Mouse (Mus musculus) megakaryocyte, embryonic 14.5 days (primary cell): ENCODE measurements around the gene Tex19.2.

Source experiments
- FLI1 ChIP-seq: IDR thresholded peaks from 2 replicates; pipeline ENCODE4 v1.6.1; 2012; ENCODE audit warnings: low read length, inconsistent platforms, mixed read lengths
- GATA1 ChIP-seq: IDR thresholded peaks from 3 replicates; pipeline ENCODE4 v1.6.1; 2012; ENCODE audit warnings: mixed read lengths, low read length, inconsistent platforms, borderline replicate concordance

DNA sequence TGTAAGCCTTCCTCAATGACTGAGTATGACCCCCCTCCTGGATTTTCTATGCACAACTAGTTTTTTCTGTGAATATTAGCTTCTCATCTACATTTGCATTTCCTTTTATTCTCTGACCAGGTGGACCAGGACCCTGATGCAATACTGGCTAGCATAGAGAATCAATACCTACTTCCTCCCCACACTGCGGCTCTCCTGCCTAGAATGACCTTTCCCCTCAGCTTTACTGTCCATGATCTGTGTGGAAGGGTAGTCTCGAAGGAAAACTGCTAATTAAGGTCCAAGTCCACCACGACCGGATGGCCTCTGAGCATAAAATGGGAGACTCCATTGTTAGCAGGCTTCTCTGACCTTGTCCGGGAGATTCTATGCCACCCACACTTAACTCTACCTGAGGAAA is 19.2 kb upstream of the Tex19.2 start:
- no peak for TF ChIP-seq GATA1
- TF ChIP-seq FLI1 = no peak
